ENCODE assay signal across 8 mouse cellular contexts in genomic region chr11:77686346-77686840, GRCm38 (mm10). TPM values are rescaled to one million over a fixed set of nuclear protein-coding genes. Genes with fewer than 3 reads are reported as not detected.
DNase-seq lines count a peak whose midpoint lies in the region; ATAC-seq lines count a peak whose summit lies in the region.

No protein-coding gene starts in this region.

- peak; percentile 45 for ATAC-seq in forebrain, embryonic 14.5 days
- ATAC-seq in hindbrain, embryonic 12.5 days (ENCODE audit: low FRiP score) = peak; percentile 67
- ATAC-seq in limb, embryonic 13.5 days (ENCODE audit: low FRiP score, low read depth) = peak; percentile 38
- ATAC-seq in midbrain, embryonic 12.5 days (ENCODE audit: low FRiP score, low read depth) = peak; percentile 55

- peak; percentile 55 for DNase-seq in embryo, embryonic 10.5 days (ENCODE audit: low spot score)
- DNase-seq in embryo, embryonic 10 days (ENCODE audit: low spot score) = no peak
- DNase-seq in forebrain, embryonic 14.5 days (ENCODE audit: low spot score) = peak; percentile 49
- peak; percentile 27 to 35 for DNase-seq in spleen, postnatal 14 days (ENCODE audit: low spot score in 2 of 2)

- WGBS in forebrain, embryonic 14.5 days = under 1% methylated on average over 28 of the region's 30 CpGs
- WGBS in hindbrain, embryonic 12.5 days = 2% methylated on average over 29 of the region's 30 CpGs
- 0% methylated on average over 26 of the region's 30 CpGs for WGBS in limb, embryonic 13.5 days
- 1% methylated on average over 21 of the region's 30 CpGs for WGBS in midbrain, embryonic 12.5 days

- no peaks in the 10 kb centered on the region for H3K27me3 ChIP-seq in forebrain, embryonic 14.5 days (replicated peaks; ENCODE audit: control insufficient read depth, insufficient read depth, low read length)
- H3K27me3 ChIP-seq in hindbrain, embryonic 12.5 days = no peaks in the 10 kb centered on the region
- H3K27me3 ChIP-seq in limb, embryonic 13.5 days = no peaks in the 10 kb centered on the region
- peaks cover 7% of the 10 kb centered on the region; the same call in 1 of the 2 replicates for H3K27me3 ChIP-seq in midbrain, embryonic 12.5 days

- H3K4me2 ChIP-seq in forebrain, embryonic 14.5 days (ENCODE audit: low read length) = peak overlapping the region; percentile 69
- peak overlapping the region; percentile 75 for H3K4me2 ChIP-seq in hindbrain, embryonic 12.5 days (replicated peaks)
- peak overlapping the region; percentile 73 for H3K4me2 ChIP-seq in limb, embryonic 13.5 days (replicated peaks)
- H3K4me2 ChIP-seq in midbrain, embryonic 12.5 days (replicated peaks) = peak overlapping the region; percentile 64

- H3K4me3 ChIP-seq in brown adipose tissue, adult 24 weeks (ENCODE audit: insufficient read depth, low read depth, low read length) = peak overlapping the region; percentile 98
- peak overlapping the region; percentile 96 for H3K4me3 ChIP-seq in forebrain, embryonic 14.5 days (ENCODE audit: low read depth, low read length)
- peak overlapping the region; percentile 99 for H3K4me3 ChIP-seq in hindbrain, embryonic 12.5 days
- H3K4me3 ChIP-seq in limb, embryonic 13.5 days = peak overlapping the region; percentile 100
- H3K4me3 ChIP-seq in midbrain, embryonic 12.5 days = peak overlapping the region; percentile 99

- peak overlapping the region; percentile 96 for H3K9ac ChIP-seq in forebrain, embryonic 14.5 days (ENCODE audit: low read length)
- peak overlapping the region; percentile 99 for H3K9ac ChIP-seq in hindbrain, embryonic 12.5 days
- peak overlapping the region; percentile 99 for H3K9ac ChIP-seq in limb, embryonic 13.5 days
- peak overlapping the region; percentile 99 for H3K9ac ChIP-seq in midbrain, embryonic 12.5 days (replicated peaks)

- peaks cover 4% of the 10 kb centered on the region for H3K36me3 ChIP-seq in forebrain, embryonic 14.5 days (ENCODE audit: control insufficient read depth, insufficient read depth, low read length)
- peaks cover 3% of the 10 kb centered on the region; the same call in 1 of the 2 replicates for H3K36me3 ChIP-seq in hindbrain, embryonic 12.5 days
- H3K36me3 ChIP-seq in limb, embryonic 13.5 days = peaks cover 8% of the 10 kb centered on the region
- peaks cover under 1% of the 10 kb centered on the region; the same call in 1 of the 2 replicates for H3K36me3 ChIP-seq in midbrain, embryonic 12.5 days

- no peaks in the 10 kb centered on the region for H3K4me1 ChIP-seq in brown adipose tissue, adult 24 weeks (ENCODE audit: control insufficient read depth, insufficient read depth, insufficient read length, low read length)
- H3K4me1 ChIP-seq in forebrain, embryonic 14.5 days (ENCODE audit: control insufficient read depth, insufficient read depth, low read length) = peaks cover 7% of the 10 kb centered on the region
- H3K4me1 ChIP-seq in hindbrain, embryonic 12.5 days = peaks cover 12% of the 10 kb centered on the region
- H3K4me1 ChIP-seq in limb, embryonic 13.5 days = peaks cover 6% of the 10 kb centered on the region
- peaks cover 13% of the 10 kb centered on the region for H3K4me1 ChIP-seq in midbrain, embryonic 12.5 days

- peak overlapping the region; percentile 98 for H3K27ac ChIP-seq in brown adipose tissue, adult 24 weeks (replicated peaks; ENCODE audit: low read depth, low read length)
- peak overlapping the region; percentile 95 for H3K27ac ChIP-seq in forebrain, embryonic 14.5 days (ENCODE audit: low read depth, low read length)
- peak overlapping the region; percentile 98 for H3K27ac ChIP-seq in hindbrain, embryonic 12.5 days
- peak overlapping the region; percentile 98 for H3K27ac ChIP-seq in limb, embryonic 13.5 days
- peak overlapping the region; percentile 98 for H3K27ac ChIP-seq in midbrain, embryonic 12.5 days (replicated peaks)

- H3K9me3 ChIP-seq in forebrain, embryonic 14.5 days (replicated peaks; ENCODE audit: control insufficient read depth, low read length) = no peaks in the 10 kb centered on the region
- H3K9me3 ChIP-seq in hindbrain, embryonic 12.5 days (replicated peaks) = no peaks in the 10 kb centered on the region
- H3K9me3 ChIP-seq in limb, embryonic 13.5 days = no peaks in the 10 kb centered on the region
- no peaks in the 10 kb centered on the region for H3K9me3 ChIP-seq in midbrain, embryonic 12.5 days

RNA-seq across cellular contexts. Expression of gene Nufip2, which starts 0.4 kb away (rescaled TPM):
- 13.1 and 16.1 TPM in 2 replicates for polyA plus RNA-seq in brown adipose tissue, adult 24 weeks (2012; ENCODE audit: insufficient read depth, insufficient read length, missing spikeins)
- polyA plus RNA-seq in forebrain, embryonic 14.5 days (2014; fragmentation: Nextera tagmentation; extraction: Ambion mirVana) = 3.5 and 6.0 TPM in 2 replicates
- polyA plus RNA-seq in hindbrain, embryonic 12.5 days (2016; fragmentation: Nextera tagmentation; extraction: Ambion mirVana) = 4.8 and 5.3 TPM in 2 replicates
- polyA plus RNA-seq in limb, embryonic 13.5 days (2015; fragmentation: Nextera tagmentation; extraction: Ambion mirVana) = 4.7 and 5.1 TPM in 2 replicates
- polyA plus RNA-seq in midbrain, embryonic 12.5 days (2016; fragmentation: Nextera tagmentation; extraction: Ambion mirVana) = 4.3 and 5.0 TPM in 2 replicates

RNA-seq across cellular contexts. Expression of gene Cryba1, which starts 38.7 kb away (rescaled TPM):
- polyA plus RNA-seq in brown adipose tissue, adult 24 weeks (2012; ENCODE audit: insufficient read depth, insufficient read length, missing spikeins) = not detected in 2 replicates
- polyA plus RNA-seq in forebrain, embryonic 14.5 days (2014; fragmentation: Nextera tagmentation; extraction: Ambion mirVana) = 0.40 and 1.0 TPM in 2 replicates
- 2.8 and 3.5 TPM in 2 replicates for polyA plus RNA-seq in hindbrain, embryonic 12.5 days (2016; fragmentation: Nextera tagmentation; extraction: Ambion mirVana)
- not detected in 2 replicates for polyA plus RNA-seq in limb, embryonic 13.5 days (2015; fragmentation: Nextera tagmentation; extraction: Ambion mirVana)
- 1.4 and 2.6 TPM in 2 replicates for polyA plus RNA-seq in midbrain, embryonic 12.5 days (2016; fragmentation: Nextera tagmentation; extraction: Ambion mirVana)
